Mouse (Mus musculus): ENCODE results near the gene BC017158.

DNA sequence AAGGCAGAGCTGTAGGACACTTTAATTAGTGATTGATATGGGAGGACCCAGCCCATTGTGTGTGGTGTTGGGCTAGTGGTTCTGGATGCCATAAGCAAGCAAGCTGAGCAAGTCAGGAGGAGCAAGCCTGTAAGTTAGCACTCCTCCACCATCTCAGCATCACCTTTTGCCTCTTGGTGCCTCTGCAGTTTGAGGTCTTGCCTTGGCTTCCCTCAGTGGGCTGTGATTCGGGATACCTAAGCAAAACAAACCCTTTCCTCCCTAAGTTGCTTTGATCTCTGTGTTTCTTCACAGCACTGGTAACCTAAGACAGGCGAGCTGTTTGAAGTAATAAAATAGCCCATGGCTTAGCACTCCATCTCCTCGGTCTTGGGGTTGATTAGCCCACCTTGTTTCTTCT, 13.3 kb upstream of the BC017158 start:
- no peak for TF ChIP-seq CTCF (IDR thresholded peaks at IDR 0.05)
- no peak for TF ChIP-seq EP300 (IDR thresholded peaks at IDR 0.05)

Measured in lung, postnatal 0 days (tissue).